Mouse (Mus musculus) frontal cortex, adult 2 months (tissue): ENCODE measurements around the gene Fam222b. TPM values are rescaled to one million over a fixed set of nuclear protein-coding genes. Genes with fewer than 3 reads are reported as not detected.
"Not testable (repeated sequence)": the region's sequence is repeated elsewhere in the genome, so short reads cannot be mapped to it uniquely, and the experiment has no call there.

Source experiments
- DNase-seq, 2 experiments: peaks; one replicate each; pipeline ENCODE4 v3.0.0; 2022; ENCODE audit warnings: low spot score in 1 of 2; ENCODE audit errors: extremely low spot score in 1 of 2
- polyA plus RNA-seq: library from polyadenylated mRNA; depleted of rRNA; stranded (reverse); fragments of >200 nt; gene quantifications from 2 replicates; pipeline ENCODE4 v1.2.3, GENCODE M21; 2012

The Fam222b gene
- polyA plus RNA-seq, 1 experiment, result 22.9 TPM

GRCm38 (mm10) chr11:78177903-78178858 is 83.7 kb downstream of the Fam222b start:
- peak; percentile 87 to 97 for DNase-seq

- no peak for DNase-seq
Measured at GRCm38 (mm10) chr11:78178859-78179437, 84.5 kb downstream of the Fam222b start.

- no peak for DNase-seq
Measured at GRCm38 (mm10) chr11:78179438-78179999, 85.1 kb downstream of the Fam222b start.

GRCm38 (mm10) chr11:78180081-78180761 is 85.8 kb downstream of the Fam222b start:
- DNase-seq, result no peak

GRCm38 (mm10) chr11:78181830-78182357 is 87.4 kb downstream of the Fam222b start:
- DNase-seq, result no peak

- no peak for DNase-seq
Measured at GRCm38 (mm10) chr11:78182450-78182849, 88.0 kb downstream of the Fam222b start.

GRCm38 (mm10) chr11:78182961-78183844 is 88.7 kb downstream of the Fam222b start, which contains the start of gene Rpl23a:
Gene Rpl23a, minus strand, starts transcription at chr11:78183584.
- DNase-seq, result peak; percentile 89 to 93

GRCm38 (mm10) chr11:78183884-78184514 is 89.5 kb downstream of the Fam222b start:
- DNase-seq, result no peak

- DNase-seq, result not testable (repeated sequence)
Measured at GRCm38 (mm10) chr11:78184702-78185101, 90.2 kb downstream of the Fam222b start.

- peak in 1 of 2 experiments; percentile 70 for DNase-seq
Measured at GRCm38 (mm10) chr11:78188331-78189233, 94.1 kb downstream of the Fam222b start, which contains the start of gene Rab34. Gene Rab34, plus strand, starts transcription at chr11:78188430.

GRCm38 (mm10) chr11:78189234-78190040 is 95.0 kb downstream of the Fam222b start:
- peak; percentile 64 to 76 for DNase-seq

GRCm38 (mm10) chr11:78190041-78190440 is 95.6 kb downstream of the Fam222b start:
- no peak for DNase-seq

GRCm38 (mm10) chr11:78193113-78193512 is 98.7 kb downstream of the Fam222b start, which contains the start of gene Proca1:
Gene Proca1, plus strand, starts transcription at chr11:78193392.
- DNase-seq, result no peak

GRCm38 (mm10) chr11:78194411-78195100 is 100.1 kb downstream of the Fam222b start:
- no peak for DNase-seq

- no peak for DNase-seq
Measured at GRCm38 (mm10) chr11:78195101-78195863, 100.8 kb downstream of the Fam222b start.

- no peak for DNase-seq
Measured at GRCm38 (mm10) chr11:78202372-78202771, 107.9 kb downstream of the Fam222b start.
